Mouse (Mus musculus): ENCODE measurements around the gene Clip3. TPM values are rescaled to one million over a fixed set of nuclear protein-coding genes. Genes with fewer than 3 reads are reported as not detected.

The Clip3 gene
- polyA plus RNA-seq, 2 experiments from 2014 or later: 5.5 to 6.5 TPM

- ATAC-seq: no peak
Measured at GRCm38 (mm10) chr7:30295103-30295502, 3.6 kb downstream of the Clip3 start.

DNA sequence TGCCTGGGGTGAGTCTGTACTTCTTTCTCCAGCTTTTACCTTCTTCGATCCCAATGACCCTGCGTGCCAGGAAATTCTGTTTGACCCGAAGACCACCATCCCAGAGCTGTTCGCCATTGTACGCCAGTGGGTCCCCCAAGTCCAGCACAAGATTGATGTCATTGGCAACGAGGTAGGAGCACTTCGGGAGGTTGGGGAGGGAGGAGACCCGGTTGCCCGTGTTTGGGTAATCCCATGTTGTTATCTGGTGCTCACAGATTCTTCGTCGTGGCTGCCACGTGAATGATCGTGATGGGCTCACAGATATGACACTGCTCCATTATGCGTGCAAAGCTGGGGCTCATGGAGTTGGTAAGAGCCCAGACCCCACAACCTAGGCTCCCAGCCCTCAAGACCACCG, 5.3 kb downstream of the Clip3 start:
- no peak for ATAC-seq

GRCm38 (mm10) chr7:30297266-30297665, 5.7 kb downstream of the Clip3 start:
- no peak for ATAC-seq

DNA sequence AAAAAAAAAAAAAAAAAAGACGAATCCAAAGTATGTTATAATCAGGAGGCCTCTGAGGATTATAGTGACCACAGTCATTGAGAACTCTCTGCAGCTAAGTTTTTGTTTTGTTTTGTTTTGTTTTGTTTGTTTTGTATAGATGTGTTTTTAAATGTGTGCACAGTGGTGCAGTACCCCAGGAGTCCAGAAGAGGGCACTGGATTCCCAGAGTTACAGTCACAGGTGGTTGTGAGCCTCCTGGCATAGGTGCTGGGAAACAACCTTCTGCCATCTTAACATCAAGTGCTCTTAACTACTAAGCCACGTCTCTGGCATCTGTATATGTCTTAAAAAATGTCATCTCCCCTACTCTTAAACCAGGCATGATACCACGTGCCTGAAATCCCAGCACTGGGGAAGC, 9.4 kb downstream of the Clip3 start:
- peak; percentile 53 for ATAC-seq

GRCm38 (mm10) chr7:30306083-30306779, 14.7 kb downstream of the Clip3 start:
- no peak for ATAC-seq

DNA sequence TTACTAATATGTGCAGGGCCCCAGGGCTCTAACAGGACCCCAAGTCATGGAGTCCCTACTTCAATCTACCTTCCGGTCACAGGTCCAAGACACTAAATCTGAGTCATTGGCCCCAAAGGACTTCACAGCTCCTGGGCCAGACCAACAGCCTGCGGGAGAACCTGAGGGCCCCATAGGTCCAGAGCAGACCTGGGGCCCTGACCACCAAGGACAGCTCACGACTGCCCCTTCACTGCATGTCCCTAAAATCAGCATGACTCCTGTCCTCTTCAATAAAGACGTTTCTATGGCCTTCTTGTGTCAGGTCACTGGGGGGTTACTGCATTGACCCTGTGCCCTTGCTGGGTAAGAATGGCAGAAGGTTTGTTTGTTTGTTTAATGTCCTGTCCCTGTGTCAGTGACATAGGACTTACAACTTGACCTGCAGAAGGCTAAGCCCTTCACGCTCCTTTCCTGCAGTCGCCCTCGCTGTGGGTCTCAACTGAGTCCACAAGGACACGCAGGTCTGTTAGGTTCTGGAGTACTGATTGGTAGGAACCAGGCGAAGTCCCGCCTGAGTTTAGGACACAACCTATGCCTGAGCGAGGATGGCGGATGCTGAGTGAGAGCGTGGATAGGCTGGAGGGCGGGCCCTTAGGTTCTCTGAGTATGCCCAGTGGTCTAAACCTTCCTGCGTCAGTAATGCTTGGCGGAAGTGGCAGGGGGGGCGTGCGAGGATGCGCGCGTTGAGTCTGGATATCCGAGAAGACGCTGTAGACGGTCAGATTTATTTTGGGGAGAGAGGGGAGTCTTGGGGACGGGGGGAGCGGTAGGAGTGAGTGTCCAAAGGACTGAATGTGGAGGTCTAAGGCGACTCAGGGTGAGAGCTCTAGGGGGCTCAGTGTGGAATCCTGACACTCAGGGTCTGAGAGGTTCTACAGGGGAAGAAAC, 16.8 kb downstream of the Clip3 start, which contains the start of gene Alkbh6:
Gene Alkbh6, plus strand, starts transcription at position 642 of the 930 bp plus-strand sequence.
- peak; percentile 100 for ATAC-seq

GRCm38 (mm10) chr7:30309395-30310129, 18.0 kb downstream of the Clip3 start:
- no peak for ATAC-seq

DNA sequence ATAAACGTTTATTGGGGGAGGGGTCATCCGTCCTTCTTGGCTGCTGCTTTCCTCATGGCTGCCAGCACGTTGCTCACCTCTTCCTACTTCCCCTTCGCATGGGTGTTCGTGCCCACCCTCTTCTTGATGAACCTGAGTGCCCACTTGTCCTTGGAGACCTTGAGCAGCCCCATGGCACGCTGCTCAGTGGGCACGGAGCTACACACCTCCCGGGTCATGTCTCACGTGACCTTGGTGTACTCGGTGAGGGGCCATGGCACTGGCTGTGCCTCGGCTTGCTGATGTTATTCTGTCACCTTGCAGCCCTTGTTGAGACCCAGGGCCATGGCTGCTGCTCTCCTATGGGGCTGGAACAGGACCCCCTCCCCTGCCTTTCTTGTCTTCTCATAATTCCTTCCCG, 18.6 kb downstream of the Clip3 start:
- no peak for ATAC-seq

DNA sequence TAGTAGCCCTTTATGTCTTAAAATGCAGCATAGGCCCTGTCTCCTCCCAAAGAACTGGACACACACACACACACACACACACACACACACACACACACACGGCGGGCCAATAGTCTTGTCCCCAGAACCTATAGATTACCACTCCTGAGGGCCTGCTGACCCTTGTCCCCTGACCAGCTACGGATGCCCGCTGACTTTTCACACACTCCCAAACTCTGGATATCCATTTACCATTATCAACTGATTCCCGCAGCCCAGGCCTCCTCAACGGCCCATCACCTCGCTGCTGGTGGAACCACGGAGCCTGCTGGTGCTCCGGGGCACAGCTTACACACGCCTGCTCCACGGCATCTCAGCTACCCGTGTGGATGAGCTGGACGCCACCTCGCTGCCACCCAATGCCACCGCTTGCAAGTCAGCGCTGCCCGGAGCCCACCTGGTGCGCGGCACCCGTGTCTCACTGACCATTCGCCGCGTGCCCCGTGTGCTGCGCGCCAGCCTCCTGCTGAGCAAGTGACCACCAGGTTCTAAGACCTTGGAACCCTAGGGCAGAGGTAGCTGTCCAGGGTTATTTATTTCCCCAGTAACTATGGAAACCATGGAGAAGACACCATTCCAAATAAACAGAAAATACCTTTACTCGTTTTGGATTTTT, 22.3 kb downstream of the Clip3 start:
- no peak for ATAC-seq

GRCm38 (mm10) chr7:30314721-30315155, 23.2 kb downstream of the Clip3 start, which contains the start of gene Syne4:
TSS of gene Syne4 (plus strand) at chr7:30314807.
- no peak for ATAC-seq

DNA sequence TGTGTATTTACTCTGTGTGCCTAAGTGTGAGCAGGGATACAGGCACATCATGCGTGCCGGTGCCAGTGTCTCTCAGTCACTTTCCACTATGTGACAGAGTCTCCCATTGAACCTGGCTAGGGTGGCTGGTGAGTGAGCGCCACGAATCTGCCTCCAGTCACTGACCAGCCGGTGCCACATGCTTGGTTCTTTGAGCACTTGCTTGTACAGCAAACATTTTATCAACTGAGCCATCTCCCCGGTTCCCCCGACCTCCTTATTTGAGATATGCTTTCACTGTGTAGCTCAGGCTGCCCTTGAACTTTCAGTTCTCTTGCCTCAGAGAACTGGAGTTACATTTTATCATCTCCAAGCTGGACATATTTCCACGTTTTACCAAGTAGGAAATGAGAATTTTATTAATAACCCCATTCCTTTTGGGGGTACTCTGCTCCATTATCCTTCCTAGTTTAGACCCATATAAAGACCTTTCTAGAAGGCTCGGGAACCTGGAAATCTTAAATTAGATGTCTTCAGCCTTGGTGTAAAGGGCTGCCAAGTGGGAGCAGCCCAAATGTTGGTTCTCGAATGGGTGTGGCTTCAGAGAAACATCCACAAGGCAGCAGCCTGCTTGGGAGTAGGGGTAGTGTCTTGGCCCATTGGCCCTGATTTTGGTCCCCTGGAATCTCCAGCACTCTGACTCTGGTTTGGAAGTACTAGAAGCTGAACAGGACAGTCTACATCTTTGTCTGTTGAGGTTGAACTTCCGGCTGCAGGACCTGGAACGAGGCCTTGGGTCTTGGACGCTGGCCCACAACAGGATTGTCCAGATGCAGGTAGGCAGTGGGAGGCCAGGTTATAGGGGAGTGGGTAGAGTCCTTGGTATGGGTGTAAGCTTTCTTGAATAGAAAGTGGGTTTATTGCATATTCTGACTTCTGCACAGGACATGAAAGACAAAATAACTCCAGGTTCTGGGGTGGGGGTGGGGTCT, 24.3 kb downstream of the Clip3 start:
- no peak for ATAC-seq

DNA sequence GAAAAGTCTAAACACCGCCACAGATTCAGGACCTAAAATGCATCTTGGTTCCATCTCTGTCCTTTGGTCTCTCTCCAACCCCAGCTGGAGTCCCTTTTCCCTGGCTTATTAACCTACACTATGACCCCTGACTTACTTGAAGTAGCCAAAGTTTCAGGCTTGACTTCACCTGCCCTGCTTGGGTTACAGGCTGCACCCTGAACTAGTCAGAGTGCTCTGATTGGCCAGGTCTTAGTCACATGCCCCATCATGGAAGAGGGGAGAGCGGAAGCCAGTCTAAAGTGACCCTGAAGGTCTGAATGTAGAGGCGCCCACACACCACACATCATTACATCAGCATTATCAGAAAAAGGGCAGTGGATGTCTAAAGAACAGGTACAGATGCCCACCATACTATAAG, 26.6 kb downstream of the Clip3 start:
- no peak for ATAC-seq

DNA sequence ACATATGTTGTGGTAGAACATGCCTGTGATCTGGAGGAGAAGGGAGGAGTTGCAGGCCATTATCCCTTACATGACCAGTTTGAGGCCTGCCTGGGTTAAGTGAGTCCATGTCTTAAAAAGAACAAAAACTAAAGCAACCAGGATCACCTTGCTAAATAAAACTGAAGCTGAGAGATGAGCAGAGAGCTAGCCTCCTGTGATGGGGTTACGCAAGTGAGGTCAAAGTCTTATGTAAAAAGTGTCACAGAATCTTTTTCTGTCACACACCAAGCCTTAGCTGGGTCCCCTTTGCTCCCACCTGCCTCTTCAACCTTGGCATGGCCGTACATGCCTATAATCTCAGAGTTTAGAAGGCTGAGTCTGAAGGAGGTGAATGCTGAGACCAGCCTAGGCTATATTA, 29.4 kb downstream of the Clip3 start:
- ATAC-seq: no peak

DNA sequence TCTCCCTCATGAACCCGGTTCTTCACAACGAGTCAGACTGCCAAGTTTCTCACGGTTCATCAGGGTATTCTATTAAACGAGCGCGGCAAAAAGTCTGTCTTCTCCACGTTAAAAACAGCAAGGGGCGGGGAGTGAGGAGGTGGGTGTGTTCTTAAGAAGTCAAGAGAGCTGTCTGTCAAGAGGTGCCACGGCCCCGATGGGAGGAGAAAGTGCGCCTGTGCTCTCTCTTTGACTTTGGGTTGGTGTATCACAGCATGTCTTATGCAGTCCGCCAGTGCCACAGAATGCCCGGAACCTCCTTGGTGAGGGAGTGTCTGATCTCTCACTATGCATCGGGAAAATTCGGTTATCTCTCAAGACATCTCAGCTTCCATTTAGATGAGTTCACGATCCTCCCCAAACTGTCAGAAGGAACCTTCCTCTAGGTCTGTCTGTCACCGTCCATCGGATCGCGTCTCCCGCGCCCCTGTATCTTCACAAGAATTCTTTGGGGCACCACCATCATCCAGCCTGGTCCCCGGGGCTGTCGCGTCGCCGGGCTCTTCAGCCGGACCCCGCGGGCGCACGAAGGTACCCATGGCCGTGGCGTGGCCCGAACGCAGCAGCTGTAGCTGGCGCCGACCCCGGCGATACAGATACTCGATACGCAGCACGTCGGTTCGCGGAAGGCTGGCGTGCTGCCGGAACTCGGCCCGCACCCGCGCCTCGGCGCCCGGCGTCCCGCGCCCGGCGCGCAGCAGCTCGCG, 30.2 kb downstream of the Clip3 start, which contains the start of gene E130208F15Rik:
Gene E130208F15Rik, plus strand, starts transcription at position 202 of the 746 bp plus-strand sequence.
- ATAC-seq: peak; percentile 65

- ATAC-seq: peak; percentile 72
Measured at GRCm38 (mm10) chr7:30322285-30322667, 30.7 kb downstream of the Clip3 start.

- ATAC-seq: peak; percentile 62
Measured at GRCm38 (mm10) chr7:30322865-30323264, 31.3 kb downstream of the Clip3 start.

- no peak for ATAC-seq
Measured at GRCm38 (mm10) chr7:30323795-30324194, 32.3 kb downstream of the Clip3 start, which contains the start of gene Sdhaf1. TSS of gene Sdhaf1 (minus strand) at chr7:30323895.

GRCm38 (mm10) chr7:30324300-30324944, 32.9 kb downstream of the Clip3 start:
- no peak for ATAC-seq

DNA sequence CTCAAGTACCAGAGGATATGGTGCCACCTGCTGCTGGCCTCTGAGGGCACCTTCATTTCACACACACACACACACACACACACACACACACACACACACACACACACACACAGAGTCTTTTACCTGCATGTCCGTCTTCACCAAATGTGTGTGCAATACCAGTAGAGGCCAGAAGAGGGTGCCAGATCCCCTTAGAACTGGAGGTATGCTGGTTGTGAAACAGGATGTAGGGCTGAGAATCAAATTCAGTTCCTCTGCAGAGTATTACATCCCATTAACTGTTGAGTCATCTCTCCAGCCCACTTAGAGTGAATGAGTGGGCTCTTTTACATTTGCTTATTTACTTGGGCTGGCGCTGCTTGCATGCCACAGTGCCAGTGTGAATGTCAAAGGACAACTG, 33.8 kb downstream of the Clip3 start:
- no peak for ATAC-seq

- ATAC-seq: no peak
Measured at GRCm38 (mm10) chr7:30326427-30326826, 34.9 kb downstream of the Clip3 start.
